Mouse (Mus musculus): Measurements from ENCODE around the gene Arsb. TPM values are rescaled to one million over a fixed set of nuclear protein-coding genes. Genes with fewer than 3 reads are reported as not detected.
"Not testable (repeated sequence)": the region's sequence is repeated elsewhere in the genome, so short reads cannot be mapped to it uniquely, and the experiment has no call there.

Arsb gene
- polyA plus RNA-seq, 2 experiments from 2014 or later = 6.9 to 8.0 TPM

DNA sequence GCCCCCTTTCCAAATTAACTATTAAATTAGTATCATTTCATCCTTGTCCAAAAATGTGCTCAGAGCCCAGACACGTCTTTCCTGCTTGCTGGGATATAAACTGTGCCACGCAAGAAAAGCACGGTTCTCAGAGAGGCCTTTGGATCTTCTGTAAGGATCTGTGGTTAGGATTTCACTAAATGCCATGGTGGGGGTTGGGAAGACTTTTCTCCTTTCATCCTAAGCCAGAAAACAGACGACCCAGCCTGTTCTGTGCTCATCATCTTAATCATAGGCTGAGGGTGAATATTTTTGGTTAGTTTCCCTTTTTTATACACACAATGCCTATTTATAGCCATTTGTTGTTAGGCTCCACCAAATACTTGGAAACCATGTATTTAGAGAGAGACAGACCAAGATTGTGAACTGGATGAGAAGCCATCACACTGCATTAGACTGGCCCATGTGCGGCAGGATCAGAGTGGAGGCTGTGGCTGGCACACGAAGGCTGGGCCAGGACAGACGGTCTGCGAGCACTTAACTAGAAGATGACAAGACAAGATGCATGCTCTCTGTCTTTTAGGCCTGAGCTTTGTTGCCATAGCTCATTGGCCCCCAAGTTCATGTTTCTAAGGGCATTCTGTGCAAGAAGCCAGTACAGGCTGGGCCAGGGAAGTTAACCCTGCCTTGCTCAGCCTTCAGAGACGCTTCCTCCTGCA lies 153.5 kb downstream of the Arsb start:
- no peak for ATAC-seq

- ATAC-seq = no peak
Measured at GRCm38 (mm10) chr13:93930561-93931340, 159.3 kb downstream of the Arsb start.

- ATAC-seq = no peak
Measured at GRCm38 (mm10) chr13:93936455-93936854, 165.0 kb downstream of the Arsb start.

DNA sequence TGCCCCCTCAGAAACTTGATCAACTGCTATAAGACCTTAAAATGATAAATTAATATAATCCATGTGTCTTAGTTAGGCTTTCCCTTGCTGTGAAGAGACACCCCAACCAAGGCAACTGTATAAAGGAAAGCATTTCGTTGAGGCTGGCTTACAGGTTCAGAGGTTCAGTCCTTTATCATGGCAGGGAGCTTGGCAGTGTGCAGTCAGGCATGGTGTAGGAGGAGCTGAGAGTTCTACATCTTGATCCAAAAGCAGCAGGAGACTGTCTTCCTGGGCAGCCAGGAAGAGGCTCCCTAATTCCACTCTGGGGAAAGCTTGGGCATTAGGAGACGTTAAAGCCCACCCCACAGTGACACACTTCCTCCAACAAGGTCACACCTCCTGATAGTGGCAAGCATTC lies 166.7 kb downstream of the Arsb start:
- ATAC-seq = no peak

DNA sequence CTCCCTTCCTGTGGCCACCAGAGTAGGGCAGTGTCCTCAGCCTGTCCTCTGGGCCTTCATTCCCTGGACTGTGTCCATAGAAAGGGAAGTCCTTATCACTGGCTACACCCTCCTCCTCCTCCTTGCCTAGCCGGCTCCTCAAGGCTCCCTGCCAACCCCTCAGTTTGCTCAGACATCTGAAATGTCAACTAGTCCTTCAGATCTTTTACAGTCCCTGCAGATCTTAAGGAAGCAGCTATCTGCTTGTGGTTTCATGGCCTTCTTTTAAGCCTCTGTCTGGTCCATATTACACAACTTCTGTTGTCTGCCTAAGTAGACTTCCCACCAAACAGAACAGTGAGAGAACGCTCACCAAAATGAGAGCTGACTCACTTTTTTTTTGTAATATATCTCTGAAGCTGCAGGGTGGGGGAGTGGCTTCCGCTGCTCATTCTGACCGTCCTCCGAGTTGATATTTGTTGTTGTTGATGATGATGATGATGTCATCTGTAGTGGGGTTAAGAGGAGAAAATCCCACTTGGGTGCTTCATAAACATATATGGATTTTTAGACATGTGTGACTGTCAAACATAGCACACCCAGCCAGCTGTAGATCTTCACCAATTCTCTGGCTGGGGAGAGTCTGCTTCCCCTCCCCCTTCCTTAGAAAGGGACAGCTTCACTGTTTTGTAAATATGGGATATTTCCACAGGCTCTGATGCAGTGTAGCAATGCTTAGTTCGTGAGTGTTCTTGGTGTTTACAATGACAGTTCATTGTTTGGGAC lies 168.1 kb downstream of the Arsb start:
- ATAC-seq = no peak

DNA sequence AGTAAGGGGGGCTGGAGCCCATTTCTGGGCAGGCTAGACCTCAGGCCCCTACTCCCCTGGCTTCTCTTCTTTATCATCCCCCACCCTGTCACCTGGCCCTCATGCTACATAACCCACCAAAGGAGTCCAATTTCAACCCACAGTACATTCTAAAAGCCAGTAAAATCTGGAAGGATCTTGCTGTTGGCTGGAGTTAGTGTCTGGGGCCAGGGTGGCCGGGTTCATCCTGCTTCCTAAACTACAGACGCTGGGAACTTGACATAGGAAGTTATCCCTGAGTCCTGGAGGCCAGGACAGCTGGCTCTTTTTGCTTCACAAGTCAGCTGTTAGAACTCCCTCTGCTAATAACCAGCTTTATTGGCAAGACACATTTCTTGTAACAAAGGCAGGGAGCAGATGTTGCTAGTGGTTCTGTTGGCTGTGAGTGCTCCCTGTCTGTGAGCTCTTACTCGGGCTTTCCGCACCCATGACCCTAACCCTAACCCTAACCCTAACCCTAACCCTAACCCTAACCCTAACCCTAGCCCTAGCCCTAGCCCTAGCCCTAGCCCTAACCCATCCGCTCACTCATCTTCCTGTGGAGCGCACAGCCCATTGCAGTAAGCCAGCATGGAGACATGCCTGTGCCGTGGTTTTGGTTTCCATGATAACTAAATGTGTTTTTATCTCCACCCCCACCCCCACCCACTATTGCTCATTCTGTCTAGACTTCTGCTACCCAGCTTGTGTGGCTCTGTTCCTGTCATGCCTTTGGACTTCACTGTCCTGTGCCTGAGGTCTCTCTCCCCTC lies 169.5 kb downstream of the Arsb start:
- no peak for ATAC-seq

- ATAC-seq = no peak
Measured at GRCm38 (mm10) chr13:93950996-93951395, 179.6 kb downstream of the Arsb start.

DNA sequence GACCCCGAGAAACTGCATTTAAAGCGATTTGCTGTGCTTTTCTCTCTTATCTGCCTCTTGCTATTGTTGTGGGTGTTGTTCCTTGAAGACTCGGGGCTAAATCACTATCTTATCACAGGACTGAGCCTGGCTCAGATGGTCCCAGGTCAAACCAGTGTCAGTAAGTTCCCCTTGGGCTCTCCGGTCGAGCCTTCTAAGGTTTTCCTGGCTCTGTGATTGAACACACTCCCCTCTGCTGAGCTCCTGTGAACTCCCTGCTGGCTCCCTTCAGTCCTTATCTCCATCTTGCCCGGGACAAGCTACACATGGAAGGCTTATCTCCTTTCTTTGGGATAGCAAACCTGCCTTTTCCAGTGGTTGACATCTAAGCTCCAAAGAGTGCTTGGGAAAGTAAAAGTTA lies 180.1 kb downstream of the Arsb start:
- no peak for ATAC-seq

- no peak for ATAC-seq
Measured at GRCm38 (mm10) chr13:93952466-93952865, 181.0 kb downstream of the Arsb start.

GRCm38 (mm10) chr13:93957907-93958306 lies 186.5 kb downstream of the Arsb start:
- ATAC-seq = no peak

DNA sequence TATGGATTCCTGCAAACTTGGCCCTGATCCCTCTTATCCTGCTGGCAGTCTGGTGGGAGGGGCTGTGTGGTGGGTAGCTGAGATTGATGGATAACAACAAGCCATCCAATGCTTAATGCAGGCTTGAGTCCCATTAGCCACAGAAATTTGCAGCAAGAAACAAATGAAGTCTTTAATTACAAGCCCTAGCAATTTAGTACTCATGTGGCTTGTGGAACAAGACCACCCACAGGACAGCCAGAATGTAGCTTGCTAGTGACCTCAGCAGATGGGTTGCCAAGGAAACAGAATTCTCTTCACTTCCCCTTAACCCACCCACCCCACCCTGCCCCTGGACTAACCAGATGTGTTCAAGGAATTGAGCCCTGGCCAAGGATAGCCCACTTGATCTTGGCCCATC lies 194.8 kb downstream of the Arsb start:
- ATAC-seq = no peak

DNA sequence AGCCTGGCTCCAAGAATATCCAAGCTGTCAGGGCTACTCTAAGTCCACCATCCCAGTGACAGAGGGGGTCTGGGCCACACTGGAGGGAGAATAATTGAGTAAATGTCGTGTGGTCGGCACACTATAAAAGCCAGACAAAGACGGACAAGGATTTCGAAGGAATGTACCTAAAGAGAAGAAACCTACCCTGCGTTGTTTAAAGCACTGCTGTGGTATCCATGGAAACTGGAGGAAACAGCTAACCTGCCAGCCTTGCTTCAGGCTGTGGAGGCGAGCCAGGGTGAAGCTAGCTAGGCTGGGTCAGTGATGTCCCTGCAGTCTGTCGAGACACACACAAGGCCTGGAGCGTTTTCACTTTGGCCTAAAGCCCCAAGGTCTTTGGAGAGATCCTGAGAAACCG lies 195.7 kb downstream of the Arsb start:
- ATAC-seq = no peak

- no peak for ATAC-seq
Measured at GRCm38 (mm10) chr13:93970115-93970514, 198.7 kb downstream of the Arsb start.

GRCm38 (mm10) chr13:93972423-93972822 lies 201.0 kb downstream of the Arsb start:
- ATAC-seq = no peak

DNA sequence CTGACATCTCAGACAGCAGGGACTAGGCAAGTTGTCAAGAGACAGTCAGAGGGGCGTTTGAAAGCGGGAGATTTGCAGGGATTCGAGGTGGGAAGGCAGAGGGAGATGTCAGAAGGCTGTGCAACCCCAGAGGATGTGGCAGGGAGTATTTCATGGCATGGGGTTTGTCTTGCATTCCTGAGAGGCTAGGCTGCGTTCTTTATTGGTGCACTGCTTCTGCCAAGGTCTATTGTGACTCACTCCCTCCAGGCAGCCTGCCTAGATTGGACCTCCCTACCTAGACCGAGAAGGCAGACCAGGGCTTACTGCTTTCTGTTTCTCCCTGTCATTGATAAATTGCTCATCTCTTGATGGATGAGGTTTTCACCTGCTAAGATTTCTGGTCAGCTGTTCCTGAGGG lies 204.2 kb downstream of the Arsb start:
- no peak for ATAC-seq

DNA sequence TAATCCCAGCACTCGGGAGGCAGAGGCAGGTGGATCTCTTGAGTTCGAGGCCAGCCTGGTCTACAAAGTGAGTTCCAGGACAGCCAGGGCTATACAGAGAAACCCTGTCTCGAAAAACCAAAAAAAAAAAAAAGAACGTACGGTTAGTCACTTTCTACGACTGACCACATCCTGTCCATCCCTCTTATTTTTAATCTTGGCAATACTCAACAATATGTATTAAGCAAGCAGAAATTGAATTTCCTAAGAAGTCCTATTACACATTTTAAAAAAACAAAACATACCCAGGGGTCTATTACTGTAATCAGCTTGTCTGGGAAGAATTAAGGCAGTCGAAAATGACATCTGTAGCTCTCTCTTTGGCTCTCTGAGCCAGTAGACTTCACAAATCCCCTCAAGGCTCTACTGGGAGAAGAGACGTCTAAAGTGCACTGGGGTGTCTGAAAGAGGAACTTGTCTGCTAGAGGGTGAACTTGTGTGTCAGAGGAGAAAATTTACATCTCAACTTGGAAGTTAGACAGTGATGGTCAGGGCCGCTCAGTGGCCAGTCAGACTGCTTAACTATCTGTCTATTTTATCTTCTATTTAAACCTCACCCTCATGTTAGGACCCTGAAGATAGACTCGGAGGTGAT lies 205.6 kb downstream of the Arsb start:
- ATAC-seq = no peak

DNA sequence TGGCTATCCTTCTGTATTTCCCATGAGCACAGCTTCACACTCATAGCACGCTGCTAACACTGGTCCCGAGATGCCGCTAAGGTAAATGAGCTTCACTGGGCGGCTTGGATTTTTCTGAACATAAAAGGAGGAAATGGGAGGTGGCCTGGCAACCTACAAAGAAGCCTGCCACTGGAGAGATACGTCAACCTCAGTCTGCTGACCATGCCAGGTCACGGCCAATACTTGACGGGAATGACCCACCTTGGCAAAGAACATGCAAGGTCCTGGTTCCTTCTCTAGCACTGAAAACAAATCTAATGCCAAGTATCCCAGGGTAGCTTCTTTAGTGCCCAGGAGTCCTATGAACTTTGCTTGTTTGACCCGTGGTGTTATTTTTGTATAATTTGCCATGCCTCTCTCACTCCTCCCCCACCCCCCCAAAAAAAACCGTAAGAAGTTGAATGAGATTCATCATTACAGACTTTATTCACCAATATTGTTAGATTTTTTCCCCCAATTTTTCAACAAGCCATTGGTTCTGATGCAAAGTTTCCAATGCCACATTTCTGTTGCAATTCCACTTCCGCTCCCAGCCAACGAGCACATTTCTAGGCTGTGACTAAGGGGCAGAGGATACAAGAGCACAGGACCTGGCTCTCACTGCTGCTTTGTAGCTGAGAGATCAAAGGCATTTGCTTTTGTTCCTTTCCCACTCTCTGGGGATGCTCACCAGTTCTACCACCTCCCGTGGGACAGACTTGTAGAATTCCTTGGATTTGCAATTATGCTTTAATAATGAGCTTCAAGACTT lies 207.5 kb downstream of the Arsb start:
- no peak for ATAC-seq

DNA sequence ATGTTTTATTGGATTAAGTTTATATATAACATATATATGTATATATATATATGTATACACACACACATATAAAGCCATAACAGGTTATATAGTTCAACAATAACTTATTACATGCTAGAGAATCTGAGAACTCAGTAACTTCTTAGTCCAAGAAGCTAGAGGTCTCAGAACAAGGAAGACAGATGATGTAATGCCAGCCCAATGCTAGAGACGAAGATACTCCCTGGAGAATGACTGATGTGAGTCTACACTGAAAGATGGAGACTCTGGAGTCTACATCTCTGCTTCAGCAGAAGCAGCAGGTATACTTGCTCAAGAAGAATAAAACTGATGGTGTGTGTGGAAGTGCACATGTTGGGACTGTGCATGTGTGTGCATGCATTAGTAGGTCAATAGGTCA lies 208.3 kb downstream of the Arsb start:
- no peak for ATAC-seq

DNA sequence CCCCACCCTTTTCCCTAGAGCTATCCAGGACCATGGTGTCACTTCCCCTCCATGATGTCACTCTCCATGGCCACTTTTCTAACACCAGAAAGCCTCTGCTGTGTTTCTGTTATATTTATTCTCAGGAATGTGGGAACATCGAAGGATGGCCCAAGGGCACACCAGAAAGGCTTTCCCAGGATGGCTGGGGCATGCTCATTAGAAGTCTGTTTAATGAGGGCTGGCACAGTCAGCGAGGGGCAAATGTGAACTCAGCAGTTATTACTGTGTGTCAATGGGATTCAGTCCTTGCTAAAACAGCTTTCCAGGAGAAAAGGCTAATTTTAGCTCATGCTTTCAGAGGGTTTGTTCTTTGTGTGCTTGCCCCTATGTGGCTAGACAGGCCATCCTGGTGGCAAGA lies 213.1 kb downstream of the Arsb start:
- no peak for ATAC-seq

- no peak for ATAC-seq
Measured at GRCm38 (mm10) chr13:93985181-93985580, 213.8 kb downstream of the Arsb start.

DNA sequence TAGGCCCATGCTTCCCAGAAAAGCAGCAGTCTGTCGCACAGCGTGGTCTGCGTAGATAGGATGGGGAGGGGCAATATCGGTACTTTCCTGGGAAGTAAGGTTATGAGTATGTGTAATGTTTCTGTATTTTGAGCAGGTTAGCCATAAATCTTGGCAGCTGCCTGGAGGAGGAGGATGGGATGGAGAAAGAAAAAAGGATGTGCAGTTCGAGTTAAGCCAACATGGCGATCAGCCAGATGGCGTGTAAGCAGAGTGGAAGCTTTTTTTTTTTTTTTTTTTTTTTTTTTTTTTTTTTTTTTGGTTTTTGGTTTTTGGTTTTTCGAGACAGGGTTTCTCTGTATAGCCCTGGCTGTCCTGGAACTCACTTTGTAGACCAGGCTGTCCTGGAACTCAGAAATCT lies 214.3 kb downstream of the Arsb start:
- not testable (repeated sequence) for ATAC-seq
